Mouse (Mus musculus): ENCODE data around the gene 0610012G03Rik. TPM values are rescaled to one million over a fixed set of nuclear protein-coding genes. Genes with fewer than 3 reads are reported as not detected.
A peak's percentile ranks its signal among the peaks of the same experiment; 100 is the strongest.

0610012G03Rik gene
- polyA plus RNA-seq (2014; fragmentation: Nextera tagmentation; extraction: Ambion mirVana) = 115 and 132 TPM in 2 replicates

DNA sequence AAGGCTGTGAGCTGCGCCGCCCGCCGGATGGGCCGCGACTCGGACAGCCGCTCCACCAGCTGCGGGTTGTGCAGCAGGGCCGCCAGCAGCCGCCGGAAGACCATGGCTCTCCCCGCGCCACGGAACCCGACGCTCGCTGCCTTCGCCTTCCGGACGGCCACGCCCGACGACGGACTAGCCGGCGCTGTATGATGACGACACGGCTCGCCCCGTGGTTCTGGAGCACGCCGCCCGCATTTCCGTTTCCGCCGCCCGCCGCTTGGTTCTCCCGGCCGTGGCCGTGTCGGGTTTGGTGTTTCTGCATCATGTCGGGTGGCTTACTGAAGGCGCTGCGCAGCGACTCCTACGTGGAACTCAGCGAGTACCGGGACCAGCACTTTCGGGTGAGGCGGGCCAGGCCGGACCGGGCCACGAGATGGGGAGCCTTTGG, at the start of gene 0610012G03Rik, which contains the start of gene Ncbp2:
0610012G03Rik (minus strand) TSS at position 150 of the 430 bp plus-strand sequence.
Ncbp2 (plus strand) TSS at position 169 of the 430 bp plus-strand sequence.
- peaks cover 15% of the 10 kb centered on the region for H3K36me3 ChIP-seq (ENCODE audit: control insufficient read depth, insufficient read depth, low read length)
- no peaks in the 10 kb centered on the region for H3K9me3 ChIP-seq (ENCODE audit: control insufficient read depth, low read length)
- peak within 1 kb of the TSS; percentile 92 for H3K4me2 ChIP-seq (ENCODE audit: low read length)
- DNase-seq (peak; percentile 99), ATAC-seq (ENCODE audit: low FRiP score, low TSS enrichment) (peak; percentile 91)
- H3K9ac ChIP-seq (replicated peaks; ENCODE audit: low read length) = peak within 1 kb of the TSS; percentile 90
- peak within 1 kb of the TSS; percentile 89 for H3K27ac ChIP-seq (replicated peaks; ENCODE audit: low read depth, low read length)
- H3K4me1 ChIP-seq (ENCODE audit: control insufficient read depth, insufficient read depth, low read length) = peaks cover 24% of the 10 kb centered on the region
- H3K27me3 ChIP-seq (ENCODE audit: control insufficient read depth, insufficient read depth, low read length) = no peaks in the 10 kb centered on the region
- peak within 1 kb of the TSS; percentile 95 for H3K4me3 ChIP-seq (replicated peaks; ENCODE audit: low read depth, low read length)
- WGBS = under 1% methylated on average over 55 of the region's 55 CpGs

DNA sequence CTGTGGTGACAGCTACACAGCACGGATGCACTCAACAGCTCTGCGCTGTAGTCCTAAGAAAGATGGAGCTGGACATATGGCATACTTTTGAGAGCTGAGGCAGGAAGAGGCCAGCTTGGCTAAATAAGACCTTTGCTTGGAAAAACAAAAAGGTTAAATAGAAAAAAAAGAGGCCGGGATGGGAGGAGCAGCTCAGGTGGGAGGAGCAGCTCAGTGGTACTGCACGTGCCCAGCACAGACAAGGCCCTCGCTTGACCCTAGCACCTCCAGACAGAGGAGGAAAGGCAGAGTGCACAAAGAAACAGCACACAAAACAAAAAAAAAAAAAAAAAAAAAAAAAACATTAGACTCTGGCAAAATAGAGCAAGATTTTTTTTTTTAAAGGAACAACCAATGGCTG, 48.1 kb upstream of the 0610012G03Rik start:
- peaks cover 10% of the 10 kb centered on the region; the same call in 1 of the 2 replicates for H3K36me3 ChIP-seq (ENCODE audit: control insufficient read depth, insufficient read depth, low read length)
- 85% methylated on average over 5 of the region's 5 CpGs for WGBS
- ATAC-seq (ENCODE audit: low FRiP score, low TSS enrichment) = no peak
- H3K9ac ChIP-seq (replicated peaks; ENCODE audit: low read length) = no peak overlapping the region
- no peak overlapping the region for H3K4me3 ChIP-seq (replicated peaks; ENCODE audit: low read depth, low read length)
- peaks cover 3% of the 10 kb centered on the region; the same call in 1 of the 2 replicates for H3K4me1 ChIP-seq (ENCODE audit: control insufficient read depth, insufficient read depth, low read length)
- no peaks in the 10 kb centered on the region for H3K27me3 ChIP-seq (ENCODE audit: control insufficient read depth, insufficient read depth, low read length)
- H3K9me3 ChIP-seq (ENCODE audit: control insufficient read depth, low read length) = no peaks in the 10 kb centered on the region
- no peak for DNase-seq
- H3K4me2 ChIP-seq (ENCODE audit: low read length) = no peak overlapping the region
- no peak overlapping the region for H3K27ac ChIP-seq (replicated peaks; ENCODE audit: low read depth, low read length)

DNA sequence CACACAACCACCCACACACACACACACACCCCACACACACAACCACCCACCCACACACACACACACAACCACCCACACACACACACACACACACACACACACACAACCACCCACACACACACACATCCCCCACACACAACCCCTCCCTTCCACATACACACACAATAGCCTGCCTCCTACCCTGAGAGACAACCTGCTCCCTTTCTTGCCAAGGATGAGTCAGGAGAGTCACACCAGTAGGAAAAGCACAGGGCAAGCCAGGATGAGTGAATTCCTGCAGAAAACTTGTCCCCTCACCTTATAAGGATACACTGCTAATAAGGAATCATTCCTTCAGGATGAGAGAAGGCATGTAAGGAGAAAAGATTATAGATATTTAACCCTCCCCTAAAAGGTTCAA, 45.7 kb upstream of the 0610012G03Rik start:
- no peak for DNase-seq
- no peaks in the 10 kb centered on the region for H3K27me3 ChIP-seq (ENCODE audit: control insufficient read depth, insufficient read depth, low read length)
- no peaks in the 10 kb centered on the region for H3K9me3 ChIP-seq (ENCODE audit: control insufficient read depth, low read length)
- H3K4me2 ChIP-seq (ENCODE audit: low read length) = no peak overlapping the region
- ATAC-seq (ENCODE audit: low FRiP score, low TSS enrichment) = no peak
- H3K4me3 ChIP-seq (replicated peaks; ENCODE audit: low read depth, low read length) = no peak overlapping the region
- no peak overlapping the region for H3K9ac ChIP-seq (replicated peaks; ENCODE audit: low read length)
- H3K4me1 ChIP-seq (ENCODE audit: control insufficient read depth, insufficient read depth, low read length) = no peaks in the 10 kb centered on the region
- peaks cover 23% of the 10 kb centered on the region for H3K36me3 ChIP-seq (ENCODE audit: control insufficient read depth, insufficient read depth, low read length)
- no peak overlapping the region for H3K27ac ChIP-seq (replicated peaks; ENCODE audit: low read depth, low read length)

DNA sequence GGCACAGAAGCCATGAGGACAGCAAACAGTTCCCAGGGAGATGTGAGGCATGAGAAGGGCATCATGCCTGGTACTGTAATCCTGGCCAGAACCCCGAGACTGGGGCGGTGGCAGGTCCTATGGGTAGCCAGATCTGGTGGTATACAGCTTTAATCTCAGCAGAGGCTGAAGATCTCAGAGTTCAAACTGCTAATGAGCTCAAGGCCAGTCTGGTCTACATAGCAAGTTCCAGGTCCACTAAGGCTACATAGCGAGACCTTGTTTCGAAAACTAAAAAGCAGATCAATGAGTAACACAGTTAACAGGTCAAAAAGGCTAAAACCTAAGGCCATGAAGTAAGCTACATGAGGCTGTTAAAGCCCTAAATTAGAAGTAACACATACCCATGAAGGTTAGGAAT, 44.9 kb upstream of the 0610012G03Rik start:
- H3K27me3 ChIP-seq (ENCODE audit: control insufficient read depth, insufficient read depth, low read length) = no peaks in the 10 kb centered on the region
- no peak overlapping the region for H3K4me2 ChIP-seq (ENCODE audit: low read length)
- WGBS = 97% methylated on average over 4 of the region's 4 CpGs
- no peak for DNase-seq
- no peak overlapping the region for H3K9ac ChIP-seq (replicated peaks; ENCODE audit: low read length)
- no peak for ATAC-seq (ENCODE audit: low FRiP score, low TSS enrichment)
- peaks cover 28% of the 10 kb centered on the region for H3K36me3 ChIP-seq (ENCODE audit: control insufficient read depth, insufficient read depth, low read length)
- no peaks in the 10 kb centered on the region for H3K9me3 ChIP-seq (ENCODE audit: control insufficient read depth, low read length)
- H3K4me3 ChIP-seq (replicated peaks; ENCODE audit: low read depth, low read length) = no peak overlapping the region
- H3K4me1 ChIP-seq (ENCODE audit: control insufficient read depth, insufficient read depth, low read length) = no peaks in the 10 kb centered on the region
- H3K27ac ChIP-seq (replicated peaks; ENCODE audit: low read depth, low read length) = no peak overlapping the region

DNA sequence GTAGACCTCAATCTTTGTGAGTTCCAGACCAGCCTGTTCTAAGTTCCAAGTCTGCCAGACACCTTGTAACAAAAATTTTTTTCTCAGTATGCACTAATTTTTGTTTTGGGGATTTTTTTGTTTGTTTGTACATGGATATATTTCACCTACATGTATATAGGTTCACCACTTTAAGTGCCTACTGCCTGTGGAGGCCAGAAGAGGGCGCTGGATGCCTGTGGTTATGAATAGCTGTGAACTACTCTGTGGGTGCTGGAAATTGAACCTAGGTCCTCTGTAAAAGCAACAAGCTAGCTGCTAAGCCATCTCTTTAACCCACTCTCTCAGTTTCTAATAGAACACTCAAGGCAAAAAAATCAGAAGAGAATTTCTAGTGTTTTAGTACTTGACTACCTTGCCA, 43.7 kb upstream of the 0610012G03Rik start:
- WGBS = 56% methylated on average over 1 of the region's 1 CpGs
- ATAC-seq (ENCODE audit: low FRiP score, low TSS enrichment) (no peak), DNase-seq (no peak)
- Histone ChIP-seq H3K4me3 (replicated peaks; ENCODE audit: low read depth, low read length) (no peak overlapping the region), H3K9ac (replicated peaks; ENCODE audit: low read length) (no peak overlapping the region), H3K27me3 (ENCODE audit: control insufficient read depth, insufficient read depth, low read length) (no peaks in the 10 kb centered on the region), H3K4me1 (ENCODE audit: control insufficient read depth, insufficient read depth, low read length) (no peaks in the 10 kb centered on the region), H3K9me3 (ENCODE audit: control insufficient read depth, low read length) (no peaks in the 10 kb centered on the region), H3K36me3 (ENCODE audit: control insufficient read depth, insufficient read depth, low read length) (peaks cover 30% of the 10 kb centered on the region), H3K4me2 (ENCODE audit: low read length) (no peak overlapping the region), H3K27ac (replicated peaks; ENCODE audit: low read depth, low read length) (no peak overlapping the region)

DNA sequence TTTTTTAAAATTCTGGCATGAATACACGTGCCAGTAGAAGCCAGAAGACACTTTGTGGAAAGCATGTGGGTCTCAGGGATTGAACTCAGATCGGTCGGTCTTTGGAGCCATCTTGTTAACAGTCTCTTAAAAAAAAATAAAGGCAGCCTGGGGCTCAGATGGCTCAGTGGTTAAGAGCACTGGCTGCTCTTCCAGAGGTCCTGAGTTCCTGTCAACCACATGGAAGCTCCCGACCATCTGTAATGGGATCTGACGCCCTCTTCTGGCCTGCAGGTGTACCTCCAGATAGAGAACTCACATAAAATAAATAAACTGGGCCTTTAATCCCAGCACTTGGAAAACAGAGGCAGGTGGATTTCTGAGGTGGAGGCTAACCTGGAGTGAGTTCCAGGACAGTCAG, 32.7 kb upstream of the 0610012G03Rik start:
- Histone ChIP-seq H3K4me1 (ENCODE audit: control insufficient read depth, insufficient read depth, low read length) (no peaks in the 10 kb centered on the region), H3K4me2 (ENCODE audit: low read length) (no peak overlapping the region), H3K27ac (replicated peaks; ENCODE audit: low read depth, low read length) (no peak overlapping the region), H3K9me3 (ENCODE audit: control insufficient read depth, low read length) (no peaks in the 10 kb centered on the region), H3K27me3 (ENCODE audit: control insufficient read depth, insufficient read depth, low read length) (no peaks in the 10 kb centered on the region), H3K36me3 (ENCODE audit: control insufficient read depth, insufficient read depth, low read length) (peaks cover 55% of the 10 kb centered on the region), H3K4me3 (replicated peaks; ENCODE audit: low read depth, low read length) (no peak overlapping the region), H3K9ac (replicated peaks; ENCODE audit: low read length) (no peak overlapping the region)
- WGBS = 77% methylated on average over 5 of the region's 5 CpGs
- DNase-seq = no peak
- no peak for ATAC-seq (ENCODE audit: low FRiP score, low TSS enrichment)

DNA sequence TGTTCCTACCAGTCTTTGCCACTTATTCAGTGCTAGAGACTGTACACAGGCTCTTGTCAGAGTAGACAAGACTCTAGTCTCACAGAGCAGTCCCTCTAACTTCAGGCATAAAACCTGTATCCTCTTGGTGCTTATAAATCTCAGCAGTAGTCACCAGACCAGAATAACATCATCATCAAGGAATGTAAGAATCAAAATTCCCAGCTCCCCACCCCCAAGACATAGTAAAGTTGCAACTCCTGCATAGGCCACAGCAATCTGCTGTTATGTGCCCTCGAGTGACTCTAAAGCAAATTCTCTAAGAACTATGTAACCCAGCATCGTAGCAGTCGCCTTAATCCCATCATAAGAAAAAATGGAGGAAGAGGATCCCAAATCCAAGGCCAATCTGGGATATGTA, 31.2 kb upstream of the 0610012G03Rik start:
- Histone ChIP-seq H3K4me3 (replicated peaks; ENCODE audit: low read depth, low read length) (no peak overlapping the region), H3K4me2 (ENCODE audit: low read length) (no peak overlapping the region), H3K9ac (replicated peaks; ENCODE audit: low read length) (no peak overlapping the region), H3K27me3 (ENCODE audit: control insufficient read depth, insufficient read depth, low read length) (no peaks in the 10 kb centered on the region), H3K4me1 (ENCODE audit: control insufficient read depth, insufficient read depth, low read length) (no peaks in the 10 kb centered on the region), H3K27ac (replicated peaks; ENCODE audit: low read depth, low read length) (no peak overlapping the region), H3K9me3 (ENCODE audit: control insufficient read depth, low read length) (no peaks in the 10 kb centered on the region), H3K36me3 (ENCODE audit: control insufficient read depth, insufficient read depth, low read length) (peaks cover 56% of the 10 kb centered on the region)
- WGBS = 92% methylated on average over 3 of the region's 3 CpGs
- ATAC-seq (ENCODE audit: low FRiP score, low TSS enrichment) (no peak), DNase-seq (no peak)

DNA sequence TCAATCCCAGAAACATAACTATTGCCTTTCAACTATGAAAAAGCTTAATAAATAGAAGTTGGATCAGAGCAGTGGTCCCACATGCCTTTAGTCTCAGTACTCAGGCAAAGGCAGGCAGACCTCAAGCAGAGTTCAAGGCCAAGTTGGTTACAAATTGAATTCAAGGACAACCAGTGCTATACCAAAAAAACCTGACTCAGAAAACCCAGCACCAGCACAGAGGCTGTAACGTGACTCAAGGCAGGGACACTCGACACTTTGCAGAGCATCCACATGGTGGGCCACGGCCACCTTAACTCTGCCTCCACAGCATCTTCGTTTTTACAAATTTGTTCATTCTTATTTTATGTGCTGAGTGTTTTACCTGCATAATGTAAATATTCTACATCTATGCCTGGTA, 27.0 kb upstream of the 0610012G03Rik start:
- no peak overlapping the region for H3K4me2 ChIP-seq (ENCODE audit: low read length)
- H3K27ac ChIP-seq (replicated peaks; ENCODE audit: low read depth, low read length) = no peak overlapping the region
- H3K36me3 ChIP-seq (ENCODE audit: control insufficient read depth, insufficient read depth, low read length) = peaks cover 61% of the 10 kb centered on the region
- no peak overlapping the region for H3K4me3 ChIP-seq (replicated peaks; ENCODE audit: low read depth, low read length)
- H3K4me1 ChIP-seq (ENCODE audit: control insufficient read depth, insufficient read depth, low read length) = no peaks in the 10 kb centered on the region
- WGBS = 94% methylated on average over 4 of the region's 4 CpGs
- no peaks in the 10 kb centered on the region for H3K9me3 ChIP-seq (ENCODE audit: control insufficient read depth, low read length)
- ATAC-seq (ENCODE audit: low FRiP score, low TSS enrichment) = no peak
- H3K9ac ChIP-seq (replicated peaks; ENCODE audit: low read length) = no peak overlapping the region
- no peaks in the 10 kb centered on the region for H3K27me3 ChIP-seq (ENCODE audit: control insufficient read depth, insufficient read depth, low read length)
- no peak for DNase-seq

DNA sequence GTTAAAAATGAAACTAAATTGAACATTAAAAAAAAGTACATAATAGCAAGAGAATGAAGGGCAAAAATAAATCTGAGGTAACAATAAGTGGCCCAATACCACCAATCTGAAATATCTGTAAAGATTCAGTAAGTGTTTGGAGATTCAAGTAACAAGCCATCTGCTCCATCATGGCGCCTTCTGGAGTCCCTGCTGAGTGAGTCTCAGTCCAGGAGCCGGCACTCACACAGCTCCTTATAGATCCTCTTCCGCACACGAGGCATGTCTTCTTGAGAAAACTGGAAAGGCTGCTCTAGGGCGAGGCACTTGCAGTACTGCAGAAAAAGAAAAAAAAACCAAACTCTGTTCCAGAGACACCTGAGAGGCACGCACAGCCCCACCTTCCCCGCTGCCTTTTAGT, 14.9 kb upstream of the 0610012G03Rik start:
- Histone ChIP-seq H3K9ac (replicated peaks; ENCODE audit: low read length) (no peak overlapping the region), H3K27me3 (ENCODE audit: control insufficient read depth, insufficient read depth, low read length) (no peaks in the 10 kb centered on the region), H3K4me1 (ENCODE audit: control insufficient read depth, insufficient read depth, low read length) (no peaks in the 10 kb centered on the region), H3K4me2 (ENCODE audit: low read length) (no peak overlapping the region), H3K27ac (replicated peaks; ENCODE audit: low read depth, low read length) (no peak overlapping the region), H3K4me3 (replicated peaks; ENCODE audit: low read depth, low read length) (no peak overlapping the region), H3K9me3 (ENCODE audit: control insufficient read depth, low read length) (no peaks in the 10 kb centered on the region), H3K36me3 (ENCODE audit: control insufficient read depth, insufficient read depth, low read length) (peaks cover 78% of the 10 kb centered on the region)
- no peak for DNase-seq
- 90% methylated on average over 7 of the region's 7 CpGs for WGBS
- ATAC-seq (ENCODE audit: low FRiP score, low TSS enrichment) = no peak
